Mouse (Mus musculus): ENCODE results near the gene Zfp13.
A peak's percentile ranks its signal among the peaks of the same experiment; 100 is the strongest.
"Not testable (repeated sequence)": the region's sequence is repeated elsewhere in the genome, so short reads cannot be mapped to it uniquely, and the experiment has no call there.

Gene Zfp13

GRCm38 (mm10) chr17:23598582-23599552 lies at the start of gene Zfp13:
Gene Zfp13 (minus strand): TSS chr17:23599487.
- peak; percentile 95 for DNase-seq

- DNase-seq: no peak
These were observed 46.6 kb upstream of the Zfp13 start for GRCm38 (mm10) chr17:23645894-23646293.

- DNase-seq: no peak
These were observed 45.6 kb upstream of the Zfp13 start, which contains the start of gene Mmp25 for GRCm38 (mm10) chr17:23644613-23645495. Gene Mmp25 (minus strand): TSS chr17:23645277.

GRCm38 (mm10) chr17:23631241-23631640 lies 32.0 kb upstream of the Zfp13 start:
- no peak for DNase-seq

GRCm38 (mm10) chr17:23630195-23631020 lies 31.1 kb upstream of the Zfp13 start:
- peak; percentile 86 for DNase-seq

- DNase-seq: no peak
These were observed 28.5 kb upstream of the Zfp13 start for GRCm38 (mm10) chr17:23627813-23628212.

GRCm38 (mm10) chr17:23620351-23620750 lies 21.1 kb upstream of the Zfp13 start:
- peak; percentile 14 for DNase-seq

GRCm38 (mm10) chr17:23617087-23617486 lies 17.8 kb upstream of the Zfp13 start:
- DNase-seq: peak; percentile 17

GRCm38 (mm10) chr17:23610361-23610800 lies 11.1 kb upstream of the Zfp13 start:
- peak; percentile 90 for DNase-seq

- no peak for DNase-seq
These were observed 10.3 kb upstream of the Zfp13 start for GRCm38 (mm10) chr17:23609612-23610011.

- DNase-seq: no peak
These were observed 5.9 kb upstream of the Zfp13 start for GRCm38 (mm10) chr17:23605220-23605619.

- DNase-seq: peak; percentile 23
These were observed 5.1 kb upstream of the Zfp13 start for GRCm38 (mm10) chr17:23604394-23604793.

- peak; percentile 58 for DNase-seq
These were observed 4.3 kb upstream of the Zfp13 start for GRCm38 (mm10) chr17:23603542-23603941.

- DNase-seq: no peak
These were observed 3.8 kb upstream of the Zfp13 start for GRCm38 (mm10) chr17:23603077-23603476.

- no peak for DNase-seq
These were observed 2.7 kb upstream of the Zfp13 start for GRCm38 (mm10) chr17:23601836-23602585.

GRCm38 (mm10) chr17:23600641-23601622 lies 1.6 kb upstream of the Zfp13 start, which contains the start of gene Zscan10:
Gene Zscan10 (plus strand): TSS chr17:23600856.
- DNase-seq: no peak

- peak; percentile 61 for DNase-seq
These were observed 347 bp upstream of the Zfp13 start for GRCm38 (mm10) chr17:23599605-23600063.

- not testable (repeated sequence) for DNase-seq
These were observed 4.1 kb downstream of the Zfp13 start for GRCm38 (mm10) chr17:23595139-23595538.

- DNase-seq: no peak
These were observed 6.4 kb downstream of the Zfp13 start for GRCm38 (mm10) chr17:23592926-23593300.
